Mouse (Mus musculus): ENCODE measurements at regions not wholly inside any gene's neighbourhood (a gene's known extent, or its start where the extent isn't known, plus 50 kb on each side); places are given as distances from the start of the nearest gene placed in this dataset.

DNA sequence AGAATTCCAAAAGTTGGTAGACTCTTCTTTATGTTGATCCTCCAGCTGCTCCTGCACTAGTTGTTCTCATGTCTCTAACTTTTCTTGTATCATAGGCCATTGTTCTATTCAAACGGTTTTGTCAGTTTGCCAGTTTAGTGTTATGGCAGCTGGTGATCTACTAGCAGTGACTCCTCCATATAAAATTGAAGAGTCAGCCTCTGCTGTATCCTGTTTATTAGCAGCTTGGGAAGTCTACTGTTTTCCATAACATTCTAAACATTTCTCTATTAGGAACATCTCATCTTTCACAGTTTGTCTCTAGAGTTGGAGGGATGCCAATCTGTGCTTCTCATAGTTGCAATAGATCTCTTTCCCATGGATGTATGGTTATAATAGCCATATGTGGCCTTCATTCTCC, 58.6 kb downstream of the Drd1 start:
- no peak for DNase-seq (ENCODE audit: low spot score in 2 of 2)

DNA sequence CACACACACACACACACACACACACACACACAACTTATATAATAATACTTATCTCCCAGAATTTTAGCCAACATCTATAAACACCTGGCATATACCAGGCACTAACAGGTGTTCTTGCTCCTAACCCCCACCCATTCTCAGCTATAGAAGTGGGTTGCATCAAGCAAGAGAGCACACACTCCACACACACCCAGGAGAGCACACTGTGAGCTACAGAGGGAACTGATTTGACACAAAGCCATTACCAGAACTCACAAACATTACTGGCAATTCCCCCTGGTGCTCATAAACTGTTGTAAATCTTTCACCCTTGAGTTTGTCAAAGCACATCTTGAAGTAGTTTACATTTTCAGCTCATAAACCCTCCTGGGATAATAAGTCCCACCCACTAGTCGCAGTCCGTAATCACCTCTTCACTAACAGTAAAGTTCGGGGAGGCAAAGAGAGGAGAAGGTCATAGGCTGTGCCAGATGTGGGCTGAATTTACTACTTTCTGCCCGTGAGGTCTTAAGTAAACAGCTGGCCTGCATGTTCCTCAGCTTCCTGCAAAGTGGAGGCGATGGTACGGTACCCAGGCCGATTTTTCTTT, 62.5 kb downstream of the Drd1 start:
- no peak for DNase-seq (ENCODE audit: low spot score in 2 of 2)

DNA sequence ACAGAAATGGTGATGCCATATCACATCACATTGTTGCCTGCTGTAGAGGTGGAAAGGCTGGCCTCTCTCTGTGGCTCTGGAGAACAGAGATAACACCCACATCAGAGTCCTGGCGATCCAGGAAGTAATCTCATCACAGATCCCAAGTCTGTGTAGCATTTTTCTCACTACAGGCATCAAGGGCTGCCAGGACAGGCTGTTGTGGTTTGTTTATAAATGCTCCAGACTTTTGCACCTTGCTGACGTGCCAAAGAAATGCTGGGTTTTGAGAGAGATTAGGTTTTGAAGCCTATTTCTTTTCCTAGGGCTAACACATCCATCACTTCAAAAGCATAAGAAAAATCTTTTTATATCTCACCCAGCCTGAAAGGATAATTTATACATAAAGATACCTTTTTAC, 76.3 kb downstream of the Drd1 start:
- no peak for DNase-seq (ENCODE audit: low spot score in 2 of 2)

DNA sequence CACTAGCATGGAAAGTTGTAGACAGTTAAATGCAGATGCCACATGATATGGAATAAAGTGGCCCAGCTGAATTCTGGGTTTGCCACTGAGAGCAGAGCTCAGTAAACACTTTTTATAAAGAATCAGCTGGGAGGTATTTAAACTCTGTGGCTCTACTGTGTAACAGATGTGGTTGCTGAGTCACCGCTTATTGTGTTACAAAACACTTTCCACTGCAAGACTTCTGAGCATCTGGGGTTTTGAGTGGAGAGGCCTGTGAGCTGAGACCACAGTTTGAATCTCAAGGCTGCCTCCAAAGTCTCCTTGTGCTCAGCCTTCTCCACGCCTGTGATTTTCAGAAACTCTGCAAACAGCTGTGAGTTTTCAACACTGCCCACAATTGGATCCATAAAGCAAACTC, 86.1 kb downstream of the Drd1 start:
- no peak for DNase-seq (ENCODE audit: low spot score in 2 of 2)

DNA sequence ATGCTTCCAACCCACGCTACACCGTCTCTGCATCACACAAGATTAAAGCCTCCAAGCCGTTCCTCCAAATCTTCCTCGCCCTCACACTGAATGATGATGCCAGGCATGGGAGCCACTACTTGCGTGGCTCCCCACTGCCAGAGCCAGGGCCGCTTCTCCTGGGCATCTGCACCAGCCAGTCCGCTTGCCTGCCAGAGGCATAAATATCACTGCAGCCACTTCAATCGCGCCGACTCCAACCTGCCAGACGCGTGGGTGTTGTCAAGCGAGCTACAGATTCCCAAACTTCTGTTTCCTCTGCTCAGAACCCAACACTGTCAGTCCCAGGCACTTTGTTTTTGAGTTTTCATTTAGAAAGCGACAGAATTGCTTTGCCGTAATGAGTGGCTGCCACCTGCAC, 99.3 kb downstream of the Drd1 start:
- DNase-seq (ENCODE audit: low spot score in 2 of 2): peak; percentile 59 to 69

DNA sequence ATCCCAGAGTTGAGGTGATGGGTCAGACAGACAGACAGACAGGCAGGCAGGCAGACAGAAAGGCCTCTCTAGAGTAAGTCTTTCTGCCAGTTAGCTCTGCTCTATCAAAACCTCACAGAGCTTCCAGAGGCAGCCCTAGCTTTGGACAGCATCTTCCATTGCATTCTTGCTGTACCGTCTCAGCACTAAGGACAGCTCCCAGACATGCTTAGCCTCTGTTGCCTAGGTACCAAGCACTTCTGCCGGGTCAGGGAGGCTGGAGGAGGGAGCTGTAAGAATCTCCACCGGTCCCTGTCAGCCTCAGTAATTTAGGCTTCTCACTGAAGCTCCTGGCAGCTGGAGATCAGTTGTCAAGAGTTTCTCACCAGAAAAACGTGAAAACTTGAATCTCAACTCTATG, 107.4 kb downstream of the Drd1 start:
- peak in 1 of 2 experiments; percentile 2 for DNase-seq (ENCODE audit: low spot score in 2 of 2)

DNA sequence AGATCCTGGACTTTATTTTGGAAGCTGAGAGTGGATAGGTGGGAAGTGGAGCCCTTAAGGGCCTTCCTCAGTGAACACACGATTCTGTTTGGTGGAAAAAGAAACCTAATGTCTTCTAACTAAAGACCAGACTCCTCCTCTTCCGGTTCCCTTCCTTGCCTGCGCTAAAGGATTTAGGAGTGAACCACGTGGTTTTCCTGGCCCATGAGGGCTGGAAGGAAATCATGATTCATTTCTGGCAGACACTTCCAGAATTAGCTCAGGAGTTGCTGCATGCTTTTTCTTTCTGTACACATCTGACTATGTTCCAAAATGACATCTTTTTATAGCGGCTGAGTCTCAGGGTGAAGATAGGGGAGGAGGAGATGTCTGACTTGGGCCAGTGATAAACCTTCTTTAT, 109.8 kb downstream of the Drd1 start:
- DNase-seq (ENCODE audit: low spot score in 2 of 2): no peak

DNA sequence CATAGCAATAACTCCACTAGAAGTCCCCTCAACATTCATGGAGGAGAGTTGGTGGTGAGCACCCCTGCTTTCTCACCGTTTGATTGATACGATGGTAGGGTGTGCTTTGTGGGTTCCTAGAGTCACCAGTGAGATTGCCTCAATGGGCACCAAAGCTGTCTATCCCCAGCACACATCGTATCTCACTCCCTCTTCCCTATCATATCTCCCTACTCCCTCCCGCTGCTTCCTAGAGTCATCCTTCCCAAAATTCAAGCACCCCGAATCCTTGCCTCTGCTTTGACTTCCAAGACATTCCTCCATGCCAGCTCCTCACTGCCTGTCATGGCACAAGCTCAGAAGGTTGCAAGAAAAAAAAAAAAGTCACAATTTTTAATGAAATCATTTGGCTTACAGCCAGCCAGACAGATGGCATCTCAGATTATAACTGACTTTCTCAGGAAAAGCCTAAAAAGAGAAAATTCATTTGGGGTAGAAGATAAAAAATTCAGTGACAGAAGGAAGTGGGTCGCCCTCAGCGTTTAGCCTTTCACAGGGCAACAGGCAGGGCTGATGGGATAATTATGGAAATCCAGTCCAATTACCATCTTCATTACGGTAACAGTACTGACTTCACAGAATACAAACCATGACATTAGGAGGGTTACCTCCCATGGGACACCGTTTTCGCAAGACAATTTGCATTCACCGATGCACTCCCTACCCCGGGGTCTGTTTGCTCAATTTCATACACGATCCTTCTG, 114.3 kb downstream of the Drd1 start:
- DNase-seq (ENCODE audit: low spot score in 2 of 2): no peak

DNA sequence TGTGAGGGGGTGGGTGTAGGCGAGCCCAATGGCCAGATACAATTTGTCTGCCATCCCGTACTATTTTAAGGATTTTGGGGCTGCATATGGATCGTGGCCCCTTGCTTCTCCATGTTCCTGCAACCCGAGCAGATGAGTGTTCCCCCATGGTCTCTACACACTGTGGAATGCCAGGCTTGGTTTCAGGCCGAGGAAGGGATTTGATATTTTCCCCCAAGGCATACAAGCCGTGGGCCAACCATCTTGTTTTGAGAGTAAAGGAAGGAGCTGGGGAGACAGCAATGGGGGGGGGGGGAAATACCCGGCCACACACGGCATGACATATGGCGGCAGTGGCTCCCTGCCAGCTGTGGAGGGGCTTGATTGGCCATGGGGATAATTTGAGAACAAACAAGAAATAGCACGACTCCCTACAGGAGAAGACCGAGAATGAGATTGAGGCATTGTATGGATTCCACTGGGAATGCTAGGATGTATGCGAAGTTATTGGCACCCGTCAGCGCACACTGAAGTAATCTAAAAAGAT, 120.3 kb downstream of the Drd1 start:
- no peak for DNase-seq (ENCODE audit: low spot score in 2 of 2)

DNA sequence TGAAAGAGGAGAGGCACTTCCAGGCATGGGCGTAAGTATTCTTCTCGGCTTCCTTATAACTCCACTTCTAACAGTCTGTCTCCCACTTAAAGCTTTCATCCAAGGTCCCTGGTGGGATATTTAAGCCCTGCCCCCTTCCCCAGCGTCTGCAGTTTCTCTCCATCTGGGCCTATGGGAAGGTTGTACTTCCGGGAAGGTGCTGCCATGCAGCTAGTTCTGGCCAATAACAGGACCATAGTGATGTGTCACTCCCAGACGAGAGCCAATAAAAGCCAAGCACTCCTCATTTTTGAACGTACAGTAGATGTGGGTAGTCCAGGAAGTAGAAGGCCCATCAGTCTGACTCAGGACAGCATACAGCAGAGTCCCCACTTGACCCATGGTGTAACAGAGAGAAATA, 121.0 kb downstream of the Drd1 start:
- DNase-seq (ENCODE audit: low spot score in 2 of 2): no peak

DNA sequence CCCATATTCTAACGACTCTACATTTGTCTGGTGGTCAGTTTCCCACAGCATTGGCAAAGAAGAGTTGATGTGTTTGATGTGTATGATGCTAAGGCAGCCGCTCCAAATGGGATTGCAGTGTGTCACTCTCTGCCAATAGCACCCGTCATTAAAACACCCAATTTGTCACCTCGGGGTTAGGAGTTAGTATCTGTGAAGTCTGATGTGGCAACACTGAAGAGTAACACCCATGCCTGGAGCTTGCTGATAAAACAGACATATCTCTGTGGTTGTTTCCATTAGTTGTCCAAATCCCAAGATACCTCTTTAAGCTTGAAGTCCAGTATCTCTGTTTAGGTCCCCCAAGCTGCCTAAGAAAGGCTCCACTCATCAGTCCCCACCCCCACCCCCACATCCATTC, 129.4 kb downstream of the Drd1 start:
- DNase-seq (ENCODE audit: low spot score in 2 of 2): no peak

DNA sequence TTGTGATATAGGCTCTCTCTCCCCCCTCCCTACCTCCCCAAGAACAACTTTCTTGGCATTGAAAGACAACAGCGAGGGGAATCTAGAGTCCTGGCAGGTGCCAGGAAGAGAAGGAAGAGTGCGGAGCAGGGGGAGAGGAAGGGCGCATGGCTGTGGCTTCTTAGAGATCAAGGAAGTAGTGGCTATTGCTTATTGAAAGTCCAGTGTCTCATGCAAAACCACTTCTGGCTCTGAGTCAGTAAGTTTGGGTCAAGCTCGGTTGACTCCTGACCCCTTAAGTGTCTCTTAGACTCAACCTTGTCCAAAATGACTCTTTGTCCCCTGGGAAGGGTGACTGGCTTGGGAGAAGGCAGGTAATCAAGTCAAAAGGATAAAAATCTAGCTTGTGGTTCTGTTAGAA, 131.1 kb downstream of the Drd1 start:
- no peak for DNase-seq (ENCODE audit: low spot score in 2 of 2)

DNA sequence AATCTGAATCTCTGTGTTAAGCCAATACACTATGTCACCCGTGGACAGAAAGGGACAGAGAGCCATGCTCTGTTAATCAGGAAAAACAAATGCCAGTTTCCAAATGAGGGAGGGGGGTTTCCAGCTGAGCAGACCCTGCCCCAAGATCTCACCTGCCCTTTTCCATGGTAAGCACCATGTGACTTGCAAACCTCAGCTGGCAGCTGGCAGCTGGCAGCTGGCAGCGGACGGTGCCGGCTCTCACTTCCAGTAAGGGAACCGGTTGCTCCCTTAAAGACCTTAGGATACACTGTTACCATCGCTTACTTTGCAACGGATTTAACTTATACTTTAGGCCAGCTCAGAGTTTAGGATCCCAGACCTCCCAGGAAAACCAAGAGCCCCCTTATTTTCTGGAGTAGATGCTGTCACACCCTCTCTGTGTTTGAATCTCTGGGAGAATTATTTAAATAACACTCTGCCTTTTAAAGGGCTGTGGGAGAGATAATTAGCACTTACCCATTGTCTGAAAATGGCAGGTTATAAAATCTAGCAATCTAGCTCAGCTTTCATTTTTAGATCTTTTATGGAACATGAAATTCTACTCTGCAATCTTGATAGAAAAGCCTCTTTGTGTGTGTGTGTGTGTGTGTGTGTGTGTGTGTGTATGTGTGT, 131.7 kb downstream of the Drd1 start:
- DNase-seq (ENCODE audit: low spot score in 2 of 2): no peak

DNA sequence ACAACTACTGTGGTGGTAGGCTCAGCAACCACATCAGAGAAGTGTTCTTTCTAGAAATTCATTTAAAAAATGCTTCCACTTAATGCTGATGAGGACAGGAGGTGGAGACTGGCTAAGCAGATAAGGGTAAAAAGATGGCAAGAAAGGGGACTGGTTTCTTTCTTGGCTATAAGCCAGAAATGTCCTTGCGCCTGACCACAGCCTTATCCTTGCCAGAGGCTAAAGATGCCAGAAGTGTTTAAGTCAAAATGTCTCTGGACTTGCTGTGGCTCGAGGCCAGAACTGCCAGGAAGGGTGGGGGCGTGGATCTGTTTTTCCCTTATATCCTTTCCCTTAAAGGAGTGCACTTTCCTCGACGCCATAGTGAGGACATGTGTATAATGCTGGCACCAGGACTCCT, 133.7 kb downstream of the Drd1 start:
- DNase-seq (ENCODE audit: low spot score in 2 of 2): no peak

DNA sequence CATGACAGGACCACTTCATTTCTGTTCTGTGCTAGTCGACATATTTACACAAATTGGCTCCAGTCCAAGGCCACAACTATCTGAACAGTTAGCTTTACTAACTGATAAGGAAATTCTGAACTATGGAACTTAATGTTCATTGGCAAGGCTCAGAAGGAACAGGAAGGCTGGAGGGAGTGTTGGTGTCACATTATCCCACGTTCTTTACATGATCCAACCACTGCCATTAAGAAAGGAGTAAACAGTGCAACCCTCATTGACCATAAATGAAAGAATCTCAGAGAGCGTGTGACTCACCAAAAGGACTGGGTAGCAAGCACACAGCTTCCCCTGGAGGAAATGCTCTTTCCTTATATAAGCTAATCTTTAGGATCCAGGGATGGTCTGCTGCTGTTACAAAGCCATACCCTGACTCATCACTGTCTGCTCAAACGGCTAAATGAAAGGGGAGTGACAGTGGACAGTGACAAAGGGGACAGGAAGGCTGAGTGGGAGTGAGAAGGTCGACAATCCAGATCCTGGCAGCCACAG, 135.6 kb downstream of the Drd1 start:
- DNase-seq (ENCODE audit: low spot score in 2 of 2): no peak

DNA sequence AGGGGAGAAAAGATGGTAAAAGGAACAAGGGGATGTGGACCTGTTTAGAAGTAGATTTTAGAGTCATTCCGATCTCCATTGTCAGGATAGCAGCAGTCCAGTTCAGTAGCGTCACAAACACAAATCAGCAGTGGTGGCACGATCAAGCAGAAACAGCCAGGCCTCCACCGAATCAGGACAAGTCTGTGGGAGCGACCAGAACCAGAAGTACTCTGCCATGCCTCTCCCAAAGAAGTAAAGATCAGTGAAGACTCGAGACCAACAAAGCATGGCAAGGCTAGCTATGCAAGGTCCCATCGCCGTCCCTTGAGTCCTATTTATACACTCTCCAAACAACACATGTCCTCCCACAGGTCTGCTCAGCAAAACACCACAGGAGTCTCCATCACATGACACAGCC, 140.0 kb downstream of the Drd1 start:
- DNase-seq (ENCODE audit: low spot score in 2 of 2): no peak

DNA sequence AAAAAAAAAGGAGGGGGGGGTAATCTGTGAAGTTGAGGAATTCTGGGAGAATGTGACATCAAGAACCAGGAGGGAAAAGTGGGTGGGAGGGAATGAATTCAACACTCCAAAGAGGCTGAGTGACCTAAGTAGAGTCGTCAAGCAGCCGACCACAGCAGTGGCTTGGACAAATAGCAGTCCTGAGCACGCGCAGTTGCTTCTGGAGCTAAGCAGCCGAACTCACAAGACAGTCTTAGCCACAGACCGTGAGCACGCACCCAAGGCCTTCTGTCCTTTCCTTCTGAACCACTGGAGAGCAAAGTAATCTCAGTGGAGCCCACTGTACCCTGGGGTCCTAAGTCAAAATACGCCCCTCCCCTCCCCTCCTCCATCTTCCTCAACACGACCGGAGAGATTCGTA, 141.1 kb downstream of the Drd1 start:
- DNase-seq (ENCODE audit: low spot score in 2 of 2): no peak

DNA sequence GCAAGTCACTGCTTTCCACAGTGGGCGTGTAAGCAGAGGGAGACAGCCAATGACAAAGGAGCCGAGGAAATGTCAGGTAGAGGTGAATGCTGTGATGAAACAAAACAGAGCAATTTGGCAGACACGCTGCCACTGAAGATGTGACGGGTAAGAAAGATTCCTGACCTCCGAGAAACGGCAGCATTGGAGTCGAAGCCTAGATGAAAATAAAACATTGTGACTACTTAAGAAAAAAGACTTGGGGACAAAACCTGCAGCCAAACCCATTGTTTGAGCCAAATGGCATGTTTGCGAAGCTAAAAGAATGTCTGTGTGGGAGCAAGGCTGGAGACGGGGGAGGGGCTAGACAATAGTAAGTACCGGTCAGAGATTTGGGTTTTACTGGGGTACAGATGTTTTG, 142.0 kb downstream of the Drd1 start:
- no peak for DNase-seq (ENCODE audit: low spot score in 2 of 2)

DNA sequence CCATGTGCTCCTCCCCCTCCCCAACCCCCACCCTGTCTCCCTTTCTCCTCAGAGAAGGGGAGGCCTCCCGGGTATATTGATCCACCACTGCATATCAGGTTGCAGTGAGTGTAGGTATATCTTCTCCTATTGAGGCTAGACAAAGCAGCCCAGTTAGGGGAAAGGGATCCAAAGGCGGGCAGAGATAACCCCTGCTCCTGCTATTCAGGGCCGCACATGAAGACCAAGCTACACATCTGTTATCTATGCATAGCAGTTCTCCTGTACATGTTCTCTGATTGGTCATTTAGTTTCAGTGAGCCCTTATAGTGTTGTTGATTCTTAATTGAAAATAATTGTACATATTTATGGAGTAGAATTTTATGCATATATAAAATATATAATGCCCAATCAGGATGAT, 143.7 kb downstream of the Drd1 start:
- DNase-seq (ENCODE audit: low spot score in 2 of 2): no peak

DNA sequence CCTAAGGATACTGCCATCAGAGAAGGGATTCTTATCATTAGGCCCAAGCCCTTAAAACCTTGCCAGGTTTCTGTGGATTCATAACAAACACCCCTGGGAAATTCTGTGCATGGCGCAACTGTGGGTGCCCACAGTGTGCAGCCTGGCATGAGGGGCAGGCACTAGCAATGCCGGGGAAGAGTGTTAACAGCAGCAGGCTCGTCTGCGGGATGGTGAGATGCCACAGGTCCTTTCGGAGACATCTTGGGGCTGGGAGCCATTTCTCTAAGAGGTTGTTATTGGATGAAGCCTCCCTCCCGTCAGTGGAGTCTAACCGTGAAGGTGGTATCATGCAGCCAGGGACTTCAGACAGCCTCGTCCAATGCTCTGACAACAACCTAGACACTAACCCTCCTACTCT, 144.2 kb downstream of the Drd1 start:
- no peak for DNase-seq (ENCODE audit: low spot score in 2 of 2)

DNA sequence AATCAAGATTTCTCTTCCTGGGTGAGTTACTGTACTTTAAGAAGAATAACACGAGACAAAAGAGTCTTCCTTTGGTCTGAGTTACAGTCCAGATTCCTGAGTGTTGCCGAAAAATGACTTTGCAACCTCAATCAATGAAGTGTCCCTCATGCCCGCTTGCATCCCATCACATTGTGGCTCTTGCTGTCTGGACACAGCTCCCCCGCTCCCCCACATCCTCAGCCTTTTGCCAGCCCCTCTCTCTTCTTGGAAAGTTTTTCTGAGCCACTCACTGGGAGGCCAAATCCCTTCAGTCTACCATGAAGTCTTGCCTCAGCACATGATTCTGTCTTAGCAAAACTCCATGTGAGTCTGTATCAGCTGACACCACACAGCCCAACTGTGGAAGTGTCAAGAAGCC, 145.3 kb downstream of the Drd1 start:
- DNase-seq (ENCODE audit: low spot score in 2 of 2): no peak

DNA sequence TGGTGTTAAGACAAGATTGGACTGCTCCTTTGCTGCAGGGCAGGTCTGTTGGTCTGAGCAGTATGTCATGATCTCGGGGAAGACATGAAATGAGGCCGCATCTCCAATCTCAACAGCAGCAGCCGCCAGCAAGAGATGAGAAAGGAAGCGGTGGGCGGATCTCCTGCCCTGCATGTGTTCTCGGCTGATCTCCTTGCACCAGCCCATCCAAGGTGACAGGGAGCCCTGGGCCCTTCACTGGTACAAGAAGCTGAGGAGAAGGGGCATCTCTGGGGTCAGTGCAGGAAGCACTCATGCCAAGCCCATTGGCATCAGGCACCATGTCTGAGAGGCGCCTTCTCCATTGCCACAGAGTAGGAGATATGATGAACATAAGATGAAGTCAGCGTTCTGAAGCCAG, 151.0 kb downstream of the Drd1 start:
- no peak for DNase-seq (ENCODE audit: low spot score in 2 of 2)

DNA sequence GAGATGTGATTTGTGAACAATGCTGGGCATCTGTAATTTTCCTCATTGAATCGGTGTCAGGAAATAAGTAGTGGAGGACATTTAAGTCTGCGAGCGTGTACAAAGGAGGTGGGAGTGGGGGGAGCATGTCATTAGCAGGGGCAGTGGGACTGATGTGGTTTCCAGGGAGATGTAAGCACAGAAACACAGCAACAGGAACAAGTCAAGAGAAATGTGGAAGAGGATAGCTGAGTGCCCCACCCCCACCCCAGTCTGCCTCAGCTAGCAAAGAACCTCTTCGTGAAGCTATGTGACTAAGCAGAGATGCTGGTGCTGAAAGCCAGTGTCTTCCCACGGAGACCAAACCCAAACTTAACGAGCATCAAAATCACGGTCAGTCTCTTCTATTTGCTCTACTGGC, 151.9 kb downstream of the Drd1 start:
- DNase-seq (ENCODE audit: low spot score in 2 of 2): no peak

Data from frontal cortex, postnatal 14 days (tissue).